ENCODE assay signal across 7 mouse cellular contexts in genomic region chr16:84702230-84703128, GRCm38 (mm10). TPM values are rescaled to one million over a fixed set of nuclear protein-coding genes. Genes with fewer than 3 reads are reported as not detected.
DNase-seq lines count a peak whose midpoint lies in the region; ATAC-seq lines count a peak whose summit lies in the region.

No protein-coding gene starts in this region.

- peaks cover 12% of the 10 kb centered on the region for H3K27me3 ChIP-seq in heart, embryonic 10.5 days (ENCODE audit: insufficient read depth, poor library complexity, severe bottlenecking)

- whole genome bisulfite sequencing in heart, embryonic 10.5 days, result 11% methylated on average over 39 of the region's 39 CpGs

- peak overlapping the region; percentile 84 for H3K27ac ChIP-seq in heart, embryonic 10.5 days

- H3K36me3 ChIP-seq in heart, embryonic 10.5 days, result no peaks in the 10 kb centered on the region

- H3K4me1 ChIP-seq in heart, embryonic 10.5 days, result no peaks in the 10 kb centered on the region

- no peaks in the 10 kb centered on the region for H3K9me3 ChIP-seq in heart, embryonic 10.5 days

- peak overlapping the region; percentile 75 for H3K4me3 ChIP-seq in heart, embryonic 10.5 days

- peak; percentile 49 for ATAC-seq in common myeloid progenitor, adult 5-6 weeks (replicated peaks; ENCODE audit: low read depth, poor library complexity, severe bottlenecking)

- DNase-seq in R1 (ENCODE audit: low read depth, low spot score), result peak; percentile 50
- DNase-seq in heart, embryonic 10.5 days (ENCODE audit: low spot score), result no peak
- peak; percentile 27 for DNase-seq in kidney, adult 9 months
- peak; percentile 43 for DNase-seq in lung, postnatal 10 days
- DNase-seq in retina, embryonic 14.5 days (ENCODE audit: low spot score), result peak; percentile 31
- DNase-seq in Muller cell, postnatal 12 days (ENCODE audit: inconsistent ontology term), result no peak

RNA-seq across cellular contexts. Expression of gene Mrpl39, which starts 33.1 kb away (rescaled TPM):
- total RNA-seq in common myeloid progenitor, adult 5-6 weeks (2017), result 54.5 and 56.5 TPM in 2 replicates
- 51.0 and 53.4 TPM in 2 replicates for polyA plus RNA-seq in heart, embryonic 10.5 days (2016; fragmentation: Nextera tagmentation; extraction: Ambion mirVana)

Comparison
In these comparisons a context has a peak if more than half of its experiments do, and no peak if none do; other contexts are left out.
1. DNase-seq: peak in R1 (single experiment), kidney, adult 9 months (single experiment), lung, postnatal 10 days (single experiment) and retina, embryonic 14.5 days (single experiment); none in heart, embryonic 10.5 days (single experiment) and Muller cell, postnatal 12 days (single experiment).